Mouse (Mus musculus): ENCODE data around the gene Zfp58.
"Not testable (repeated sequence)": the region's sequence is repeated elsewhere in the genome, so short reads cannot be mapped to it uniquely, and the experiment has no call there.

DNA sequence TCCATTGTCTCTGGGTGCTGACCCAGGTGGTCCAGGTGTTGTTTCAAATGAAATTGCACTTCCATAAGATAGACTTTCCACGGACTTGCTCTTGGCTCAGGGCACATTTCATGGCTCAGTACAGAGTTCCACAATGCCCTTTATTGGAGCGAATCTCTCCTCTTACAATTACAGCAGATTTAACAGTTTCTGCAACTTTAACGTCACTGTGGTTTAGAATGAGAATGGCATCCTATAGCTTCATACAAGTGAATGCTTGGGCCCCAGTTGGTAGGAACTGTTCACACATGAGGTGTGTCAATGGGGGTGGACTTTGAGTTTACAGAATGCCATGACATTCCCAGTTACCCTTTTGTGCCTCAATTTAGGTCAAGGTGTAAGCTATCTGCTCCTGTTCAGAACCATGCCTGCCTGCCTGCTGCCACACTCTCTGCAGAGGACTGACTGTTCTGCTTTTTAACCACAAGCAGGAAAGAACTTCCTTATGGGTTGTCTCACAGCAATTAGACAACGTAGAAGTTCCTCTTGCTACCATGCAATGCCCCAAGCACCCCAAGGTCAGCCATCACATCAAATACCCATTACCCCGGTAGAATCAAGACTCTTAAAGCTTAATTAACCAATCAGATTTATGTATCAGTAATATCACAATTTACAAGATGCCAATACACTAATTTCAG lies 36.7 kb downstream of the Zfp58 start:
- TF ChIP-seq CTCF, POLR2A (IDR thresholded peaks at IDR 0.05; ENCODE audit: insufficient read depth, low read depth, low read length): not testable (repeated sequence)

Data from olfactory bulb, adult 2 months (tissue).